Mouse (Mus musculus): Measurements from ENCODE around the gene Ugt1a5. TPM values are rescaled to one million over a fixed set of nuclear protein-coding genes. Genes with fewer than 3 reads are reported as not detected.

The Ugt1a5 gene
- polyA plus RNA-seq, 1 experiment, result not detected

GRCm38 (mm10) chr1:88205294-88205922, 39.6 kb downstream of the Ugt1a5 start, which contains the start of gene Dnajb3:
Gene Dnajb3, minus strand, starts transcription at chr1:88205782.
- Histone ChIP-seq H3K36me3 (ENCODE audit: control insufficient read depth, insufficient read depth) (no peaks in the 10 kb centered on the region), H3K79me2 (ENCODE audit: control insufficient read depth, insufficient read depth) (no peaks in the 10 kb centered on the region), H3K4me2 (ENCODE audit: low read depth) (no peak within 1 kb of the TSS), H3ac (ENCODE audit: control insufficient read depth, insufficient read length) (no peak within 1 kb of the TSS), H3K27me3 (ENCODE audit: control insufficient read depth, insufficient read depth, insufficient read length) (peaks cover 11% of the 10 kb centered on the region), H3K4me3 (no peak within 1 kb of the TSS)
- TF ChIP-seq TCF12 (IDR thresholded peaks at IDR 0.05; ENCODE audit: insufficient read depth, poor library complexity, severe bottlenecking) (no peak), TCF3 (IDR thresholded peaks at IDR 0.05; ENCODE audit: insufficient read length, low read depth) (no peak)

- no peak overlapping the region for H3K4me2 ChIP-seq (ENCODE audit: low read depth)
- H3K27me3 ChIP-seq (ENCODE audit: control insufficient read depth, insufficient read depth, insufficient read length), result peaks cover 7% of the 10 kb centered on the region
- no peaks in the 10 kb centered on the region for H3K36me3 ChIP-seq (ENCODE audit: control insufficient read depth, insufficient read depth)
- H3K79me2 ChIP-seq (ENCODE audit: control insufficient read depth, insufficient read depth), result no peaks in the 10 kb centered on the region
- H3K4me3 ChIP-seq, result no peak overlapping the region
- TF ChIP-seq POLR2A (IDR thresholded peaks at IDR 0.05; ENCODE audit: insufficient read length, low read depth), result no peak
- TF ChIP-seq MAX (IDR thresholded peaks at IDR 0.05; ENCODE audit: low read depth), result no peak
- TF ChIP-seq POLR2AphosphoS2 (IDR thresholded peaks at IDR 0.05; ENCODE audit: insufficient read length, low read depth), result no peak
- TF ChIP-seq TCF3 (IDR thresholded peaks at IDR 0.05; ENCODE audit: insufficient read length, low read depth), result no peak
- no peak for TF ChIP-seq E2F4 (IDR thresholded peaks at IDR 0.05; ENCODE audit: insufficient read depth)
- H3ac ChIP-seq (ENCODE audit: control insufficient read depth, insufficient read length), result no peak overlapping the region
These were observed 41.1 kb downstream of the Ugt1a5 start for GRCm38 (mm10) chr1:88206843-88207479.

- no peak within 1 kb of the TSS for H3K4me3 ChIP-seq
- H3K79me2 ChIP-seq (ENCODE audit: control insufficient read depth, insufficient read depth), result no peaks in the 10 kb centered on the region
- no peaks in the 10 kb centered on the region for H3K27me3 ChIP-seq (ENCODE audit: control insufficient read depth, insufficient read depth, insufficient read length)
- no peak for TF ChIP-seq SRF (IDR thresholded peaks at IDR 0.05; ENCODE audit: control insufficient read depth, insufficient read length, low read depth)
- TF ChIP-seq E2F4 (IDR thresholded peaks at IDR 0.05; ENCODE audit: insufficient read depth), result no peak
- no peak for TF ChIP-seq TCF3 (IDR thresholded peaks at IDR 0.05; ENCODE audit: insufficient read length, low read depth)
- TF ChIP-seq TCF12 (IDR thresholded peaks at IDR 0.05; ENCODE audit: insufficient read depth, poor library complexity, severe bottlenecking), result no peak
- TF ChIP-seq POLR2AphosphoS2 (IDR thresholded peaks at IDR 0.05; ENCODE audit: insufficient read length, low read depth), result no peak
- TF ChIP-seq USF1 (IDR thresholded peaks at IDR 0.05; ENCODE audit: low read depth), result no peak
- TF ChIP-seq MAX (IDR thresholded peaks at IDR 0.05; ENCODE audit: low read depth), result no peak
- no peak for TF ChIP-seq MYOD1 (IDR thresholded peaks at IDR 0.05; ENCODE audit: control insufficient read depth in 1 of 3, insufficient read length in 2 of 3, low read depth in 2 of 3)
- TF ChIP-seq REST (IDR thresholded peaks at IDR 0.05; ENCODE audit: insufficient read depth, insufficient read length), result no peak
- no peaks in the 10 kb centered on the region for H3K36me3 ChIP-seq (ENCODE audit: control insufficient read depth, insufficient read depth)
- no peak within 1 kb of the TSS for H3K4me2 ChIP-seq (ENCODE audit: low read depth)
- H3ac ChIP-seq (ENCODE audit: control insufficient read depth, insufficient read length), result no peak within 1 kb of the TSS
These were observed 46.0 kb downstream of the Ugt1a5 start, which contains the start of gene Ugt1a1 for GRCm38 (mm10) chr1:88211812-88212211. Gene Ugt1a1, plus strand, starts transcription at chr1:88211959.

GRCm38 (mm10) chr1:88212341-88213045, 46.7 kb downstream of the Ugt1a5 start:
- H3K79me2 ChIP-seq (ENCODE audit: control insufficient read depth, insufficient read depth), result no peaks in the 10 kb centered on the region
- no peaks in the 10 kb centered on the region for H3K36me3 ChIP-seq (ENCODE audit: control insufficient read depth, insufficient read depth)
- H3K27me3 ChIP-seq (ENCODE audit: control insufficient read depth, insufficient read depth, insufficient read length), result no peaks in the 10 kb centered on the region
- TF ChIP-seq CEBPB (IDR thresholded peaks at IDR 0.05; ENCODE audit: insufficient read depth, poor library complexity, severe bottlenecking) (no peak), MAX (IDR thresholded peaks at IDR 0.05; ENCODE audit: low read depth) (no peak), SRF (IDR thresholded peaks at IDR 0.05; ENCODE audit: control insufficient read depth, insufficient read length, low read depth) (no peak), E2F4 (IDR thresholded peaks at IDR 0.05; ENCODE audit: insufficient read depth) (no peak), REST (IDR thresholded peaks at IDR 0.05; ENCODE audit: insufficient read depth, insufficient read length) (no peak), TCF3 (IDR thresholded peaks at IDR 0.05; ENCODE audit: insufficient read length, low read depth) (no peak)
- no peak overlapping the region for H3ac ChIP-seq (ENCODE audit: control insufficient read depth, insufficient read length)
- no peak overlapping the region for H3K4me2 ChIP-seq (ENCODE audit: low read depth)
- no peak overlapping the region for H3K4me3 ChIP-seq

DNA sequence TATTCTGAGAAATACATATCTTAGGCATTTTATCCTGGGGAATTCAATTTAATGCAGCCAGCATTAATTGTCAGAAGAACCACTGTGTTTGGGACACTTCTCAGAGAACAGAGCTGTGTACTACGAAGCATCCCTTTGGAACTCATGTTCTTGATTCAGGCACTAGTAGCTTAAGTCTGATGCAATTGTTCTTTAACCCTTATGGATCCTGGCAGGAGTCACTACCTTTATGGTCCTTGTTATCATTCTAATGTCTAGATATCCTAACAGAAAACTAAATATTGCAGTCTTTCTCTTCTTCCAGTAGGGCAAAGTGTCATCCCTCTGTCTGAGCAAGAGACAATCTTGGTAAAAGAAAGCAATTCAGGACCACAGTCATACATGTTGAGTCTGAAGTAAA, 47.2 kb downstream of the Ugt1a5 start:
- Histone ChIP-seq H3K4me3 (no peak overlapping the region), H3ac (ENCODE audit: control insufficient read depth, insufficient read length) (no peak overlapping the region), H3K36me3 (ENCODE audit: control insufficient read depth, insufficient read depth) (no peaks in the 10 kb centered on the region), H3K79me2 (ENCODE audit: control insufficient read depth, insufficient read depth) (no peaks in the 10 kb centered on the region), H3K4me2 (ENCODE audit: low read depth) (no peak overlapping the region), H3K27me3 (ENCODE audit: control insufficient read depth, insufficient read depth, insufficient read length) (no peaks in the 10 kb centered on the region)
- TF ChIP-seq SRF (IDR thresholded peaks at IDR 0.05; ENCODE audit: control insufficient read depth, insufficient read length, low read depth) (no peak), MYOG (IDR thresholded peaks at IDR 0.05; ENCODE audit: control insufficient read depth in 1 of 3, insufficient read depth in 1 of 3, insufficient read length in 2 of 3, low read depth in 2 of 3) (no peak), POLR2A (IDR thresholded peaks at IDR 0.05; ENCODE audit: insufficient read length, low read depth) (no peak), POLR2AphosphoS2 (IDR thresholded peaks at IDR 0.05; ENCODE audit: insufficient read length, low read depth) (no peak), TCF12 (IDR thresholded peaks at IDR 0.05; ENCODE audit: insufficient read depth, poor library complexity, severe bottlenecking) (no peak), REST (IDR thresholded peaks at IDR 0.05; ENCODE audit: insufficient read depth, insufficient read length) (no peak), USF1 (IDR thresholded peaks at IDR 0.05; ENCODE audit: low read depth) (no peak), CEBPB (IDR thresholded peaks at IDR 0.05; ENCODE audit: insufficient read depth, poor library complexity, severe bottlenecking) (no peak), E2F4 (IDR thresholded peaks at IDR 0.05; ENCODE audit: insufficient read depth) (no peak), MYOD1 (IDR thresholded peaks at IDR 0.05; ENCODE audit: control insufficient read depth in 1 of 3, insufficient read length in 2 of 3, low read depth in 2 of 3) (no peak), MAX (IDR thresholded peaks at IDR 0.05; ENCODE audit: low read depth) (no peak), TCF3 (IDR thresholded peaks at IDR 0.05; ENCODE audit: insufficient read length, low read depth) (no peak)

Measured in myocyte (in vitro differentiated cells).